Mouse (Mus musculus) kidney, postnatal 25 days (tissue): Measurements from ENCODE around the gene Prok2.

Experiments
- DNase-seq, 2 experiments: peaks; one replicate each; pipeline ENCODE4 v3.0.0; 2021; ENCODE audit warnings: mixed read lengths in 2 of 2

Prok2 gene

GRCm38 (mm10) chr6:99692206-99692915 is 33.8 kb downstream of the Prok2 start, which contains the start of gene Gpr27:
Gpr27 (plus strand) TSS chr6:99692679.
- DNase-seq: no peak

- DNase-seq: no peak
These were observed 34.5 kb downstream of the Prok2 start for GRCm38 (mm10) chr6:99691666-99692205.

- no peak for DNase-seq
These were observed 37.7 kb downstream of the Prok2 start for GRCm38 (mm10) chr6:99688513-99688912.

- no peak for DNase-seq
These were observed 41.3 kb downstream of the Prok2 start for GRCm38 (mm10) chr6:99684899-99685298.

GRCm38 (mm10) chr6:99683974-99684373 is 42.2 kb downstream of the Prok2 start:
- no peak for DNase-seq

- DNase-seq: no peak
These were observed 48.1 kb downstream of the Prok2 start for GRCm38 (mm10) chr6:99678108-99678507.

GRCm38 (mm10) chr6:99677325-99677724 is 48.9 kb downstream of the Prok2 start:
- no peak for DNase-seq

- DNase-seq: no peak
These were observed 51.7 kb downstream of the Prok2 start for GRCm38 (mm10) chr6:99674482-99674881.

- no peak for DNase-seq
These were observed 54.4 kb downstream of the Prok2 start for GRCm38 (mm10) chr6:99671768-99672167.

GRCm38 (mm10) chr6:99670481-99671119 is 55.6 kb downstream of the Prok2 start:
- peak; percentile 53 to 74 for DNase-seq

- peak; percentile 42 to 72 for DNase-seq
These were observed 56.5 kb downstream of the Prok2 start for GRCm38 (mm10) chr6:99669481-99670325.

GRCm38 (mm10) chr6:99667290-99667689 is 58.9 kb downstream of the Prok2 start:
- no peak for DNase-seq

GRCm38 (mm10) chr6:99666318-99667171 is 59.6 kb downstream of the Prok2 start, which contains the start of the genes Eif4e3 and Gm20696:
Eif4e3 (minus strand) TSS chr6:99666771.
Gm20696 (minus strand) TSS chr6:99666797.
- DNase-seq: peak; percentile 62 to 88

GRCm38 (mm10) chr6:99665457-99666317 is 60.5 kb downstream of the Prok2 start:
- peak in 1 of 2 experiments; percentile 9 for DNase-seq

- DNase-seq: no peak
These were observed 63.0 kb downstream of the Prok2 start for GRCm38 (mm10) chr6:99663232-99663631.
